Mouse (Mus musculus): ENCODE results near the gene Ppy.

Ppy gene

DNA sequence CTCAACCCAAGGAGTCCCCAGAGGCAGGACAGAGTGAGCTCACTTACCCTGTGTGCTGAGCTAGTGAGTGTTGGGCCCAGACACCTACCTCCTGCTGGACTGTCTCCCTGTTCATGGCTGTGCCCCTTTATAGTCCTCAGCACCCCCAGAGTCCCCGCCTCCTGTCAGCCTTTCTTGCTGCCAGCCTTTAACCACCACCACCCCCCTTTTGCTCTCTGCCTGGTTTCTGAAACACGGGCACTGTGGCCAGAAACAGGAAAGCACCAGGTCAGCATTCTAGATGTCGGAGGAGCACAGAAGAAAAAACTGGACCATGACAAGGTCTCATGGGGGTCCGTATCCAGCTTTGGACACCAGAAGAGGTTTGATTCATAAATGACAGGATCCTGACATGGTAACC lies at the start of gene Ppy:
Gene Ppy, minus strand, starts transcription at position 101 of the 400 bp plus-strand sequence.
- no peak for DNase-seq (ENCODE audit: low spot score in 2 of 2)

DNA sequence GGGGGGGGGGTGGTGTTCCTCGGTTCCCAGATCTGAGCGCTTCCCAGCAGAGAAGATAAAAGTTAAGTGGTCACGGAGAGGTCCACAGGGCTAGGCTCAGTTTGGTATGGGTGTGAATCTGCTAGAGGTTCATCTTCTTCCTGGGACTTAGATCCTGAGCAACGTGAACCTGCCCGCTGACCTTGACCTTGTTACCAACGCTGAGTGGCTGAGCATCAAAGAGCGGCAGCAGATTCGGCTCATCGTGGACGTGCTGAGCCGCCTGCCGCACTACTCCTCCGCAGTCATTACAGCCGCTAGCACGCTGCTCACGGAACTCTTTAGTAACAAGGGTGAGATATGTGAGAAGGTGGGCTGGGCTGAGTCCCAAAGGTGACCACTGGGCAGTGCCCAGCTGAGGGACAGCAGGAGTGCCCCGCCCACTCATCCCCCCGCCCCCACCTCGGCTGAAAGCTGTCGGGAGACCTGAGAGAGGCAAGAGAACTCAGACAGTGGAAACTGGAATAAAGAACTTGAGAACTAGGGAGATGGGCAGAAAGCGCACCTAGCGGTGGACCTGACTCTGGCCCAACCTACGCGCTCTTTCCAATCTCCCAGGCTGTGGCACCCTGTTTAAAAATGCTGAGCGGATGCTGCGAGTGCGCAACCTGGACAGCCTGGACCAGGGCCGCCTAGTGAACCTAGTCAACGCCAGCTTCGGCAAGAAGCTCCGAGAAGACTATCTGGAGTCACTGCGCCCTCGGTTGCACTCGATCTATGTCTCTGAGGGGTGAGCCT lies 46.3 kb upstream of the Ppy start:
- DNase-seq (ENCODE audit: low spot score in 2 of 2), result no peak

DNA sequence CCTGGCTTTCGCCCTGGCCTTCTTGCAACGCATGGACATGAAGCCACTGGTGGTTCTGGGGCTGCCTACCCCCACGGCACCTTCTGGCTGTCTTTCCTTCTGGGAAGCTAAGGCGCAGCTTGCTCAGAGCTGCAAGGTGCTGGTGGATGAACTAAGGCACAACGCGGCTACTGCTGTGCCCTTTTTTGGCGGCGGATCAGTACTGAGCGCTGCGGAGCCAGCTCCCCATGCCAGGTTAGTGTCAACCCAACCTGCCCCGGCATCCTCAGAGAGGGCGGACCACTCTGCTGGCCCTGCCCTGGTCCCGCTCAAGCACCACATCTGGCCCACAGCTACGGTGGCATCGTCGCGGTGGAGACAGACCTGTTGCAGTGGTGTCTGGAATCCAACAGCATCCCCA lies 45.4 kb upstream of the Ppy start:
- DNase-seq (ENCODE audit: low spot score in 2 of 2), result no peak

DNA sequence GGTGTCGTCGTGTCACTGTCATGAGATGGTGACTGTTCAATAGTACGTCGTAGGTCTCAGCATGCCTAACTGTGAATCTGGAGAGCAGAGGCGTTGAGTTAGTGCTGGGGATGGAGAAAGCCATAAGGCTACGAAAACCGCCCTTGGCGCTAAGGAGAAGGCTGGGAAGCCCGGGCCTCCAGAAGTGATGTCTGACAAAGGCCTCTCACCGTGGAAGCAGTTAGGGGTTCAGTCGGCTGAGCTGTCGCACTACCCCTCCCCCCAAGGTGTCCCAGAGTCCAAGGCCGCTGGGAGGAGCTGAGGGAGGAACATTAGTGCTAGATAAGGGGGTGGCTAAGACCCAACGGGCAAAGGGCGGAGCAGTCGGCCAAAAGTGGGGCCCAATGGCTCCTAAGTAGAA lies 44.9 kb upstream of the Ppy start:
- no peak for DNase-seq (ENCODE audit: low spot score in 2 of 2)

DNA sequence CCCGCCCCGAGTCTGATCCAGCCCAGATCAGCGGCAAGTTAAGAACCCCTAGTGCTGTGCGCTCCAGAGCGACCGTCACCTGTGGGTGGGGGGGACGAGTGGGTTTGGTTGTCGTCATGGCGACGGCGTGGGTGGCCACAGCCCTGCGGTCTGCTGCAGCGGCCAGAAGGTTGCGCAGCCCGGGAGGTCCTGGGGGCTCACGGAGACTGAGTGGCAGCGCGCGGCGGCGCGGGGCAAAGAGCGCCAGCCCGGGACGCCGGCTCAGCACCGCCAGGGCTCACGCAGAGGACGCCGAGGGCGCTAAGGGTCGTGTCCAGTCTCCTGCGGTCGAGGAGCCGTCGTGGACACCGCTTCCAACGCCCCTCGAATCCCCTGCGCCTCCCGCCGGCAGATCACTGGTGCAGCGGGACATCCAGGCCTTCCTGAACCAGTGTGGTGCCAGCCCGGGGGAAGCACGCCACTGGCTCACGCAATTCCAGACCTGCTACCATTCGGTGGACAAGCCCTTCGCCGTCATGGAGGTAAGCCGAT lies 44.4 kb upstream of the Ppy start, which contains the start of gene Nags:
Gene Nags, plus strand, starts transcription at position 43 of the 531 bp plus-strand sequence.
- no peak for DNase-seq (ENCODE audit: low spot score in 2 of 2)

DNA sequence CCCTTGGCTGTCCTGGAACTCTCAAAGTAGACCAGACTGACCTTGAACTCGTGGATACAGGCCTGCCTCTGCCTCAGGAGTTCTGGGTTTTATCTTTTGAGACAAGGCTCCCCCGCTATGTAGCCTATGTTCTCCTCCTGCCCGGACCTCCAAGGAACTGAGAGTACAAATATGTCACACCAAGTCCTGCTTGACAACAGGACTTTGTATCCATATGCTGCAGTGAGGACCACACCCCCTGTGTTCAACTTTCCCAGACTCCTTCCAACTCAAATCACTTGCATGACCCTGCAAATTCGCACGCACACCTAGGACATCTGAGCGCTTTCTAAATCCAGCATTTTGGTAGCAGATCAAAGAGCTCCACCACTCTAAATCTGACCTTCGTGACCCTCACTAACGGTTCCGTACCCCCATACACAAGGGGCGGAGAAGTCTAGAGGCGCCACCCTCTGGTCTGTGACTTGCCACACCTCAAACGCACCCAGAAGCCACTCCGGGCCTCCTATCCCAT lies 43.9 kb upstream of the Ppy start:
- no peak for DNase-seq (ENCODE audit: low spot score in 2 of 2)

DNA sequence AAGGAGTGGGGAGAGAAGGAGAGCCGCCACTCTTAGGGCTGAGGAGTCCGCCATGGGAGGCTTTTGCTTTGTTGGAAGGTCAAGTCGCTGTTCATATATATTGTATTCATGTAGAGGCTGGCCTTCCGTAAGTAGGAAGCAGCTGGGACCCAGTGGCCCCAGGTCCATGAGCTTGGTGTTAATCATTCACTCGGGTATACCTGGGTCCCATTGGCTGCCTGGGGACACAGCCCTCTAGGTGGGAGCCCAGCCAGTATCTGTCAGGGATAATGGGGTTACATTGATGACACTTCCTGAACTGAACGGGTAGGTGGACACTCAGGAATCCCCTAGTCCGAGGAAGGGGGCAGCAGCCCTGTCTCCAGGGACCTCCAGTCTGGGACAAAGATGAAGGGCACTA lies 41.2 kb upstream of the Ppy start:
- no peak for DNase-seq (ENCODE audit: low spot score in 2 of 2)

DNA sequence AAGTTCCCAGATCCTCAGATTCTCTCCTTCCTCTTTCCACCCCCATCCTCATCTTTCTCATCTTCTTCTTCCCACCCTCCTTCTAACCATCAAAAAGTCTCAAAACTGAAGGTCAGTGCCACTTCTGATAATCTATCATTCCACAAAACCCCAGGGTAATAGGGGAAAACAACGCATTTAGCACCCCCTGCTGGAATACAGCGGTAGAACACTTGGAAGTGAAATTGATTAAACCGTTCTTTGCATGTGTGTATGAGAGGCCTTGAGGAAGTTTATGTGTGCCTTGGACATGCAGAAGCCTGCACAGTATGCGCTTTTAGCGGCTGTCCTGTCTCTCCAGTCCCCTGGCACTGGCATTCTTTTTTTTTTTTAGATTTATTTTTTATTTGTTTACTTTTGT lies 39.4 kb upstream of the Ppy start:
- peak in 1 of 2 experiments; percentile 53 for DNase-seq (ENCODE audit: low spot score in 2 of 2)

DNA sequence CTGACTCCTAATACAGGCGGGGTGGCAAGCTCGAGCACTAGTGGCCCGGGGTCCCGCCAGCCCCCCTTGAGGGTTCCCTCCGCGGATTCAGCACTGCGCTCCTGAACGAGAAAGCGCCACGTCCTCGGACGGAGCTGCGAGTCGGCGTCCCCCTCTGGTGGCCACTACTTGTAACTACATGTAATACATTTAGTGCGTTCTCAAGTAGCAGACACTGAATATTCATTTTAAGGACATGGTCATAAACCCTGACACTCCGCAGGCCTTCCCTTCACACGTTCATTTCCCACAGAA lies 37.3 kb upstream of the Ppy start:
- DNase-seq (ENCODE audit: low spot score in 2 of 2), result peak in 1 of 2 experiments; percentile 53

DNA sequence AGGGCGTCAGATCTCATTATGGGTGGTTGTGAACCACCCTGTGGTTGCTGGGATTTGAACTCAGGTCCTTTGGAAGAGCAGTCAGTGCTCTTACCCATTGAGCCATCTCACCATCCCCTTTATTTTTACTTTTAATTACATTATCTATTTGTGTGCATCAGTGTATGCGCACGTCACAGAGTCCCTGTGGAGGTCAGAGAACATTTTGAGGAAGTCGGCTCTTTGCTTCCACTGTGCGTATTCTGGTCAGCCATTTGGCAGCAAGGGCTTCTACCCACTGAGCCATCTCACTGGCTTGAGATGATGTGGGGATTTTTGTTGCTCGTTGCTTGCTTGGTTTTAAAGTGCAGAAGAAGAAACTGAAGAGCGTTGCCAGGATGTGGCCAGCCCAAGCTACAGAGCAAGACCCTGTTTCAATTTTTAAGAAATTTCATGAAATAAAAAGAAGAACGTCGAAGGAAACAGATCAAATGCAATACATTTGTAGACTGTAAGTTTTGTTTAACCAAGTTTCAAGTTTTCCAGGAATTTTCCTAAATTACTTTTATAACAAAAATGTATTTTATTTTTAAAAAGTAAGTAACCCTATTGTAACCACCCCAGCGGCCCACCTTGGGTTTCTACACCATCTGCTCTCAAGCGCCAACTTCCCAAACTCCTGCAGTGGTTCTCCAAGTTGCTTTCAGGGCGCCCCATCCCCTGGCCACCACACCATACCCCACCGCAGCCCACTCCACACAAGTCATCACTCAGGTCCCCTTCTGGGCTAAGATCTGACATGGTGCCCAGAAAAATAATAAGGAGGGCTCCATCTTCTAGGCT lies 36.7 kb upstream of the Ppy start:
- no peak for DNase-seq (ENCODE audit: low spot score in 2 of 2)

DNA sequence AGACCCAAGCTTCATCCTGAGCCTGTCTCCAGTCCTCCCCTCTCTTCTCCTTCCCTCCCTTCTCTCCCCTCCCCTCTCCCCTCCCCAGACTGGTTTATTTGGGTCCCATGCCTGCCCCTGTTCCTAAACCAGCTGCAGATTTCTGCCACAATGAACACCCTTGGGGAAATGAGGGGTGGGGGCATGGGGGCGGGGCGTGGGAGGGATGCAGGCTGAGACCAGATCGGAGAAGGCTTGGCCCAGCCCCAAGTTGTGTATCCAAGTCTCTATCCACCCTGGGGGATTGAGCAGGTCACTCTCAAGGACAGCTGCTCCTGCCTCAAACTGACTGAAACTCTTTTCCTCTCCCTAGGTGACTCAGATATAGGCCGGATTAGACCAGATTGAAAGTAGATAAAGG lies 33.4 kb upstream of the Ppy start:
- no peak for DNase-seq (ENCODE audit: low spot score in 2 of 2)

DNA sequence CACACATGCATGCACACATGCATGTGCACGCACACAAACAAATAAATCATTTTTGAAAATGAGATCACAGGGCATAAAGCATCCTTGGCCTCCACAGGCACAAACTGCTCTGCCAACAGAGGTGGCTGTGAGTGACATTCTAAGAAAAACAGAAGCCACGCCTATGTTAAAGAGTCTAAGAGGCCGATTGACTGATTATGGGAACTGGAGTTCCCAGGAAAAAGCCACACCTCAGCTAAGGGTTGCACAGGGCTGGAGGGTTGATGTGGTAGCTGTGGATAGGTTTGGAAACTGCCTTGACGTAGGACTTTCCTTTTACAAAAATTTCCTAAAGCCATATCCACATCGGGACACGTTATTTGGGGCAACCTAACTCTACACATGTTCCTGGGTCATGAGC lies 16.3 kb upstream of the Ppy start:
- DNase-seq (ENCODE audit: low spot score in 2 of 2), result no peak

DNA sequence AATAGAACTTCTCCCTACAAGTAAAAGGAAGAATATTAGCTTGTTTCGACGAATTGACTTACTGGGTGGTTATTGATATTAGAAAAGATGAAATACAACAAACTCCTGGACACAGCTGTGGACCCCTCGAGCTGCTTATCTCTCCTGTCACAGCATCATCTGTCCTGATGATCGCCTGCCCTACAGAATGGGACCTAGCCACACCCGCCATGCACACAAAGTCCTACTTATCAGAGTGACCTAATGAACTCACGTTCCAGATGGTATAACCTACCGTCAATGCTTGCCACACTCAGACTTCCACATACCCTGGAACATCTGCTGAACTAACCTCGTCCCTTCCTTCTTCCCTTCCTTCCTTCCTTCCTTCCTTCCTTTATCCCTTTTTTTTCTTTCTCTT lies 15.1 kb upstream of the Ppy start:
- DNase-seq (ENCODE audit: low spot score in 2 of 2), result no peak

DNA sequence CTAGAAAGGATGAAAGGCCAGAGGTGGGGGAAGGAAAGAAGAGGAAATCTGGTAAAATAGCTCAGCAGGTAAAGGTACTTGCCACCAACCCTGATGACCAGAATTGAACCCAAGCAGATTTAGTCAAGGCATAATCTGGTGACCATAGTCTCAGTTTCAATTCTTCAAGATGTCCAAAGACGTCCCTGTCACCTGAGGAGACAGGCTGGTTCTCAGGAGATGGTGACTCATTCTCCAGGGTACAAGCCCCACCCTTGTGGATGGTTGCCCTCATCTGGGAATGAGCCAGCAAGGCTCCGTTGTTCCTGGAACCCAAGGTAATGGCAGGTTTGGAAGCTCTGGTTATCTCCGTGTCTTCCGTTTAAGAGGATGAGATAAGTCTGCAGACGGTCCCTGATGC lies 10.5 kb upstream of the Ppy start:
- DNase-seq (ENCODE audit: low spot score in 2 of 2), result no peak

DNA sequence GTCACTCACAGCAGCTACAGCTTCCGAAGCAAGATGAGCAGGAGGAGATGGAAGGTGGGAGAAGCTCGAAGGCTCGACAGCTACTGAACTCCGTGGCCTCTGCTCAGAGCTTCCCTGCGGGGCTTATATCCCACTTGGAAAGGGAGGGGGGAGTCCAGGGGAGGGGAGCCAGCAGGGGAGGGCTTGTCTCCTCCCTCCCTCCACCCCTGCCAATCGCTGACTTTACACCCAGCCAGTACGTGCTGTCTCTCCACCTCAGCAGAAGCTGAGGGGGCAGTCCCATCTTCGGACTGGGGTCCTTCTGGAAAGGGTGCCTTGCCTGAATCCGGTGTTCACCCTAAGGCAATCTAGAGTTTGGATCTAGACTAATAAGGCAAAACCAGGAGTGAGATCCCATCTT lies 6.6 kb upstream of the Ppy start, which contains the start of gene Pyy:
Gene Pyy, minus strand, starts transcription at position 101 of the 400 bp plus-strand sequence.
- DNase-seq (ENCODE audit: low spot score in 2 of 2), result no peak

DNA sequence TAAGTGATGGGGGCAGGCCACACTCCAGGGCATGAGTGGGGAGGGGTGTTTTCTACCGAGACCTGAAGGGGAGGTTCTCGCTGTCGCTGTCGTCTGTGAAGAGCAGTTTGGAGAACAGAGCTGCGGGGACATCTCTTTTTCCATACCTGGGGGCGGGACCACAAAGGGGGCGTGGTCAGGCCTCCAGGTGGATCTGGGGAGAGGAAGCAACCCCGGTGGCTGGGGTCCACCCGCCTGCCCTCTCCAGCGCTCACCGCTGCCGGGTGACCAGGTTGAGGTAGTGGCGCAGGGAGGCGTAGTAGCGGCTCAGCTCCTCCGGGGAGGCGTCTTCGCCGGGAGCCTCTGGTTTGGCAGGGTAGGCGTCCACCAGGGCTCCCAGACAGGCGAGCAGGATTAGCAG lies 5.8 kb upstream of the Ppy start:
- no peak for DNase-seq (ENCODE audit: low spot score in 2 of 2)

DNA sequence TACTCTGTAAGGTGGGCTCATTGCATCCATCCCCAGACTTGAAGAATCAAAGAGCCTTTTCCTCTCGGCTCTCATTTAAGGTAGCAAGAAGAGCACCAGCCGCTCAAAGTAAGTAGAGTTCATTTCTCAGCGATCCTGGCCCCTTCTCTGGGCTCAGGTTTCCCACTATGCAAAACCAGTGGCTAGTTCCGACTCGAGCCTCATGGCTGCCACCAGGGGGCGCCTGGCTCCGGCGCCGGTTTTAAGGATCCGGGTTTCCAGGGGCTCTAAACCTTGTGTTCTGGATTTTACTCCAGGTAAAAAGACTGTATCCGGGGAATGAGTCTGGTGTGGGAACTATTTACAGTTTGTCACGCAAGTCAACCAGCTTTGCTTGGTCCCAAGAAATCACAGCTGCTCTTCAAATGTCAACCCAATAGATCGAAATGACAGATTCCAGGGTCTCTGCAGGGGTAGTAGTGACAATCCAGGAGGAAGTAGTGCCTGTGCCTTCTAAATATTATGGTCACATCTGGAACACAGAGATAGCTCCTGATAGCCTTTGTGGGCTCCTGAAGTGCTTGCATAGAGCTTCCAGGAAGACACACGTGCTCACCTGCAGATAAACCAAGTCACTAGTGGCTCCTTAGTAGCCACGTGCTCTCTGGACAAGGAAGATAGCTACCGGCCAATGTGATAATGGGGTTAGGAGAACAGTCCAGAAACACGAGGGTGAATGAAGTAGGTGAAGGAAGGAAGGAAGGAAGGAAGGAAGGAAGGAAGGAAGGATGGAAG lies 1.6 kb upstream of the Ppy start:
- peak in 1 of 2 experiments; percentile 57 for DNase-seq (ENCODE audit: low spot score in 2 of 2)

DNA sequence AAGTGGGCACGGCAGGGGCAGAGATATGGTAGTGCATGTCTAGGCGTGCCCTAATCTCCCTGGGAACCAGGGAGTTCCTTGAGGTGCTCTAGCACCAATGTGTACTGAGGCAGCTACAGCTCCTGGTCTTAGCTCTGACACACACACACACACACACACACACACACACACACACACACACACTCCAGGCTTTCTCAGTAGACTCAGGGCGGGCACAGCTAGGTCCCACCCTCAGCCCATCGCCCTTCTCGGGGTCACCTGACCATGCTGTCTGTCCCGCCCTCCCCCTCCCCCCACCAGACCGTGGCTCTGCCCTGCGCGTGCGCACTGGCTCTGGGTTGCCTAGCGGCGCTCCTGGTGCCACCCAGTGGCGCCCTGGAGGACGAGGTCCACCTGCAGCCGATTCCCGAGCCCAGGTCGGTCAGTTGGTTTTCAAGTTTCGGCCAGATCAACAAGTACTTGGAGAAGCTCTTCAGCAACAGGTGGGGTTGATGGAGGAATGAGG lies 4.2 kb downstream of the Ppy start:
- peak; percentile 50 to 54 for DNase-seq (ENCODE audit: low spot score in 2 of 2)

DNA sequence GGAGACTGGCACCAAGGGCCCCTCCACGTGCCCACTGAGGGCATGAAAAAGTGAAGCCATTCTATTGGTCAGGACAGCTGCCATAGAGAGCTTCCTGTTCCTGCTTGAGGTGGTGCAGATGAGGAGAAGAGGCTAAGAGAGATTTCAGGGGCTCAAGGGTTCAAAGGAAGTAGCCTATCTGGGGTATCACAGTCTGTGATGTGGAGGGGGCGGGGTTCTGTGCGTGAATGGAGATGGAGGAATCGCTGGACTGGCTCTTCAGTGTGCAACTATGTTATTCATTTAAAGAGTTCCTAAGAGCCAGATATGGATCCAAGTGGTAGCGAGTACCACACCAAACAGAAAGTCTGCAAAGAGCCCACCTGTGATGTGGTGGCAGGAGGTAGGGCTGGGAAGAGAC lies 4.7 kb downstream of the Ppy start:
- DNase-seq (ENCODE audit: low spot score in 2 of 2), result no peak

DNA sequence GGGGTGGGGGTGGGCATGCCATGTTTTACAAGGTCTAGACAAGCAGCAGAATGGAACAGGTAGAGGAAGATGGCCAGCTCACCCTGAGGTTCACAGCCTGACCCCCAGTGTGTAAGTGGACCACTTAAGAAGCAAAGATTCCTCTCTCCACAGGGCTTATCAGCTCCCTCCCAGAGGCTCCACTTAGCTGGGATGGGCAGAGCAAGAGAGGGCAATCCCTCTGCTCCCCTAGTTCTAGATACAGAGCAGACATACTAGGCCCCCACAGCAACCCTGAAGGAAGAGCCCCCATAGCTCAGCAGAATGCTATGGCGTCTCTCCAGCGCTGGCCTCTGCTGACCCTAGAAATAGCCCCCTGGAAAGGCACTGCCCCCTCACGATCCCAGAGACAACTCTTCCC lies 5.4 kb downstream of the Ppy start:
- no peak for DNase-seq (ENCODE audit: low spot score in 2 of 2)

DNA sequence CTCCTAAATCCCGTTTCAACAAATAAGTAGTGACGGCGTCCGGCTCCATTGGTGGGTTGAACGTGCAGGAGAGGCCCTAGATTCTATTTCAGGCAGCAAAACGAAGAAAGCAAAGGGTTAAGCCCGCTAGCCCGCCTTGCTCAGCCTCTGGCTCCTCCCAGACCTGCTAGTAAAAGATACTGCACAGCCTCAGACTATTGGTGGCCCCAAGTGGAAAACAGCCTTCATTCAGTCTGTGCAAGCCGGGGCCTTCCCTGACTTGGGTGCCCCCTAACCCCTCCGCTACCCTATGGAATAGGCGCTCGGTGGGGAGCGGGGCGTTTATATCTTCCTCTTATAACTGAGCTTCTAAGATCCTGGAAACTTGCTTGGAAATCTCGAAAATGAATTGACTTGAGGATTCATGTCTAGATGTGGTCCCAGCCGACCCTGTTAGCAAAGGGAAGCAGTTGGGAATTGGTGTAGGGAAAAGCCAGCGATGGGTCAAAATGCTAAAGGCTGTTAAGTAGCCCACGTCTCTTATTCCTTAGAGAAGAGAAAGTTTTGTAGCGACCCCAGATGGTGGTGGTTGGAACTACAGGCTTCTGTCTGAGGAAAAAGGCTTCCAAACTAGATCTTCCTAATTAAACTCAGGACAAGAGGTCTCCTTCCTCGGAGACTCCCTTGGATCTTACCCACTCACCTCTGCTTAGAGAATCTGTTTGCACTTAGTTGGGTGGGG lies 11.9 kb downstream of the Ppy start:
- DNase-seq (ENCODE audit: low spot score in 2 of 2), result peak; percentile 55 to 62

Measured in spleen, postnatal 14 days (tissue).